Mouse (Mus musculus): ENCODE data around the gene Bnip3.

DNA sequence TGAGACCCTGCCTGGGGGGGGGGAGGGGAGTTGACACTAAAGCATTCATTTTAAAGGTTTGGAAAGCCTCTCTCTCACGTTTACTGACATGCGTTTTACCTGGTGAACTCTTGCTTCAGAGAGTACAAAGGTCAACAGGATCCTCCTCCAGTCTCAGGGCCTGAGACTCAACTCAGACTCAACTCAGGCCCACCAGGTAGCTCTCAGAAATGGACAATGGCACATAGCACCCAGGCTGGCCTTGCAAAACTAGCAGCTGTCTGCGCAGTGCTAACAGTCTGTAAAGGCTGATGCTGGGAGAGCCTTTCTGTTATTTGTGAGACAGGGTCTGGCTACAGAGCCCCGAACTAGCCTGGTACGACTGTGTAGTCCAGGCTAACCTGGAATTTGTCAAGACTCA lies 1.3 kb downstream of the Bnip3 start:
- no peak for TF ChIP-seq POLR2A (IDR thresholded peaks at IDR 0.05; ENCODE audit: insufficient read depth, low read depth, low read length)
- TF ChIP-seq CTCF (IDR thresholded peaks at IDR 0.05; ENCODE audit: insufficient read depth, low read depth, low read length) = no peak

Measured in olfactory bulb, adult 2 months (tissue).